Mouse (Mus musculus): ENCODE results near the gene Gm49345.
"Not testable (repeated sequence)": the region's sequence is repeated elsewhere in the genome, so short reads cannot be mapped to it uniquely, and the experiment has no call there.

Gm49345 gene

GRCm38 (mm10) chr13:67637294-67638007 lies at the start of gene Gm49345, which contains the start of gene Zfp729a:
Gm49345 (minus strand) TSS chr13:67637769.
Zfp729a (minus strand) TSS chr13:67637791.
- peak; percentile 54 to 73 for DNase-seq (ENCODE audit: low spot score in 2 of 2)

GRCm38 (mm10) chr13:67686971-67687370 lies 49.4 kb upstream of the Gm49345 start, which contains the start of gene Zfp738:
Zfp738 (minus strand) TSS chr13:67687071.
- no peak for DNase-seq (ENCODE audit: low spot score in 2 of 2)

- DNase-seq (ENCODE audit: low spot score in 2 of 2): not testable (repeated sequence)
These were observed 46.3 kb upstream of the Gm49345 start for GRCm38 (mm10) chr13:67683841-67684240.

GRCm38 (mm10) chr13:67682959-67683735 lies 45.6 kb upstream of the Gm49345 start:
- peak; percentile 25 to 65 for DNase-seq (ENCODE audit: low spot score in 2 of 2)

GRCm38 (mm10) chr13:67674902-67675301 lies 37.3 kb upstream of the Gm49345 start:
- DNase-seq (ENCODE audit: low spot score in 2 of 2): no peak

GRCm38 (mm10) chr13:67652496-67652895 lies 14.9 kb upstream of the Gm49345 start:
- DNase-seq (ENCODE audit: low spot score in 2 of 2): no peak

GRCm38 (mm10) chr13:67610108-67610507 lies 27.5 kb downstream of the Gm49345 start:
- DNase-seq (ENCODE audit: low spot score in 2 of 2): no peak

GRCm38 (mm10) chr13:67609066-67609876 lies 28.3 kb downstream of the Gm49345 start, which contains the start of gene Zfp729b:
Zfp729b (minus strand) TSS chr13:67609707.
- DNase-seq (ENCODE audit: low spot score in 2 of 2): peak; percentile 68 to 88

GRCm38 (mm10) chr13:67572591-67573189 lies 64.9 kb downstream of the Gm49345 start:
- no peak for DNase-seq (ENCODE audit: low spot score in 2 of 2)

GRCm38 (mm10) chr13:67553730-67554129 lies 83.8 kb downstream of the Gm49345 start, which contains the start of gene Zfp748:
Zfp748 (minus strand) TSS chr13:67553830.
- DNase-seq (ENCODE audit: low spot score in 2 of 2): no peak

GRCm38 (mm10) chr13:67552505-67553346 lies 84.8 kb downstream of the Gm49345 start:
- peak; percentile 49 to 72 for DNase-seq (ENCODE audit: low spot score in 2 of 2)

- DNase-seq (ENCODE audit: low spot score in 2 of 2): no peak
These were observed 91.6 kb downstream of the Gm49345 start for GRCm38 (mm10) chr13:67545941-67546340.

Data from spleen, postnatal 14 days (tissue).